Mouse (Mus musculus): ENCODE data around the gene Inpp1.

Inpp1 gene

GRCm38 (mm10) chr1:52792701-52793100, 24.8 kb downstream of the Inpp1 start:
- DNase-seq (ENCODE audit: low spot score): no peak

DNA sequence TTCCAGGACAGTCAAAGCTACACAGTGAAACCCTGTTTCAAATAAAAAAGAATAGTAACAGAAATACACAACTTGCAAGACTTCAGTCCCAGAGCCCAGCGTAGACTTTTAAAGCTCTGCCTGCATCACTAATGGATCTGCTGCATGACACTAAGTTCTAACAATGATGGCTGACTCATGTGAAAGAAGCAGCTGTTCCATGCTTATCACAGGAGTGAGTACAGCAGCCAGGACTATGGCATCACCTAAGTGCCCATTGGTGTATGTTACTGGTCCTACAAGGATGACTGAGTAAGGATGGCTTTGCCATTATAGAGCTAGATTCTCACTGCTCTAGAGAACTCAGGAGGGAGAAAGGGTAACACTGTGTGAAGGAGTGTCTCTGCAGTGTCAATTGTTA, 30.2 kb downstream of the Inpp1 start:
- no peak for DNase-seq (ENCODE audit: low spot score)

GRCm38 (mm10) chr1:52765176-52766111, 52.0 kb downstream of the Inpp1 start:
- DNase-seq (ENCODE audit: low spot score): no peak

GRCm38 (mm10) chr1:52763894-52764809, 53.3 kb downstream of the Inpp1 start:
- DNase-seq (ENCODE audit: low spot score): no peak

GRCm38 (mm10) chr1:52758174-52758573, 59.3 kb downstream of the Inpp1 start:
- no peak for DNase-seq (ENCODE audit: low spot score)

DNA sequence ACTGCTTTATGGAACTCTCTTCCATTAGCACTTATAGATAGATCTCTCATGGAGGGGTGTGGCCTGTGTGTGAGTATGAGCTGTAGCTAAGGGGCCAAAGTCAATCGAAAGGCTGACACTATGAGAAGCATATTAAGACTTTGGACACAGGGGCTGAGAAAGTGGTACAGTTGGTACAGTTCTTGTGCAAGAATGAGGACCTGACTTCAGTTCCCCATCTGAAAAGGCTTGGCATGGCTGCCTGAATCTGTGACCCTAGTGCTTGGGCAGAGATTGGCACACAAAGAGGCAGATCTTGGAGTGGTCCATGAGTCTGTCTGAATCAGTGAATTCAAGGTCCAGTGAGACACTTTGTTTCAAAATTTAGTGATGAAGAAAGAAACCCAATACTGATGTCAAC, 63.2 kb downstream of the Inpp1 start:
- DNase-seq (ENCODE audit: low spot score): no peak

DNA sequence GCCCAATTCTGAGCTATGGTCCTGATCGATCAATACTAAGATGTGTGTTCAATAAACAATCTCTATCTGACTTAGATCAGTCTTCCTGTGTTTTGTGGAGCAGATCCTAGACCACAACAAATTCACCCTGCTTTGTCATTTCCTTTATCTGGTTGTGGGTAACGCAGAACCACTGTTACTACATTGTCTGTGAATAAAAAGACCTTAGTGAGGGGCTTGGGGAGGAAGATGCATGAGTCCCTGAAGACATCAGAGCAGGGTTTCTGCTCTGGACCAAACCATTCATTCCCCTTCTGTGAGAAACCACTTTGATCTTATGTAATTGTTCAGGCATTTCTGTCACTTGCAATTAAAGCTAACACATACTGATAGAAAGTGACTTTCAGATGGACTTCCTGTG, 63.7 kb downstream of the Inpp1 start:
- DNase-seq (ENCODE audit: low spot score): peak; percentile 33

DNA sequence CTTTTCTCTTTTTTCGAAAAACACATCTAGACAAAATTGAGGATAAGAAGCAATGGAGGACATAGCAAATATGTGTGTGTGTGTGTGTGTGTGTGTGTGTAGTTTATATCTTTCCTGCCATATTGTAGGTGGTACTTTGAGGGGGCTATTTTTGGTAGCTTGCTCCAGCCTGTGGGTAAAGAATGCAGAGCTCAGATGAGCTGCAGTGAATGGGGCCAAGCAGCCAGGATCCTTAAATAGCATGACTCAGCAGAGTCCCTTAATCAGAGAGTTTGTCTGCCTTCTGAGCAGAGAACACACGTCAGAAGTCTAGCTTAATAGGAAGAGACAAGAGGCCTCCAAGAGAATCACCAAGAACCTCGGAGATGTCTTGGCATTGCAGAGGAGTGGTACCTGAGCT, 64.8 kb downstream of the Inpp1 start:
- no peak for DNase-seq (ENCODE audit: low spot score)

GRCm38 (mm10) chr1:52751634-52752033, 65.9 kb downstream of the Inpp1 start:
- peak; percentile 15 for DNase-seq (ENCODE audit: low spot score)

DNA sequence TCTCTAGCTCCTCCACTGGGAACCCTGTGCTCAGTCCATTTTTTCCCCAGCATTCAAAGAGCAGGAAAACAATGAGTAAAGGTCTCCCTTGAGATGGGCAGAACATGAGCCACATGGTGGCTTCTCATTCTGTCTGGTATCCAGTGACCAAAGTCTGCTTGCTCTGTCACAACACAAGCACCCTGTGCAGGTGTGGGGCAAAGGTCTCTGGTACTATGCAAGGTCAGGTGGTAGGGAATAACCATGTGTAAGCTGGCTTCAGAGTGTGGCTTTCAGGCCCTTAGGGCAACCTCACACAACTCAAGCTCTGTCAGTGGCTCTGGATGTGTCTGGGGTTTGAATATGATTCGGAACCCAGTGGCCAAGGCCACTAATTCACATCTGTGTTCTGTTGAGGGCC, 67.5 kb downstream of the Inpp1 start:
- no peak for DNase-seq (ENCODE audit: low spot score)

DNA sequence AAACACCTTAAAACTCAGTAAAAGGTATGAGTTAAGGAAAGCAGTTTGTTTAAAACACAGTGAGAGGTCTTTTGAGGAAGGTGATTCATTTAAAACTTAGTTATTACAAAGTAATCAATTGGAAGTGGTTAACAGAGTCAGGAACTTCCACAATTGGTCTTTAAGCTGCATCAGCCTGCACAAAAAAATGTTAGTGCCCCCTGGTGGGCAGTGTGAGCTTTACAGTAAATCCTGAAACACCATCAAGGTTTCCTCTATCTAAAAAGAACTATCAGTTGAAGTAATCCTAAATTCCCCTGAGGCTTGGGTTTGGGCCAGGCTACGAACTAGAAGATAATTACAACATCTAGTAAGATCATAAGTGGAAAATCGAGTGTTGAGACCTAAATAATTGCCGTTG, 69.2 kb downstream of the Inpp1 start:
- DNase-seq (ENCODE audit: low spot score): peak; percentile 70

GRCm38 (mm10) chr1:52742567-52742966, 74.9 kb downstream of the Inpp1 start:
- DNase-seq (ENCODE audit: low spot score): no peak
